Mouse (Mus musculus): ENCODE measurements around the gene Gm44503. TPM values are rescaled to one million over a fixed set of nuclear protein-coding genes. Genes with fewer than 3 reads are reported as not detected.

Gm44503 gene
- polyA plus RNA-seq, 1 experiment from 2014 or later, result not detected

- WGBS (ENCODE audit: insufficient replicate concordance), result 76% methylated on average over 4 of the region's 4 CpGs
- no peaks in the 10 kb centered on the region for H3K9me3 ChIP-seq (replicated peaks; ENCODE audit: control insufficient read depth, low read length)
- no peak overlapping the region for H3K9ac ChIP-seq (ENCODE audit: low read depth, low read length)
- H3K36me3 ChIP-seq (ENCODE audit: control insufficient read depth, insufficient read depth, low read length), result no peaks in the 10 kb centered on the region
- ATAC-seq (replicated peaks; ENCODE audit: insufficient number of reproducible peaks, low FRiP score, low TSS enrichment), result no peak
- H3K4me3 ChIP-seq (ENCODE audit: low read depth, low read length), result no peak overlapping the region
- H3K27ac ChIP-seq (ENCODE audit: low read depth, low read length), result no peak overlapping the region
- no peaks in the 10 kb centered on the region for H3K27me3 ChIP-seq (ENCODE audit: control insufficient read depth, insufficient read depth, low read length)
- no peak overlapping the region for H3K4me2 ChIP-seq
- no peaks in the 10 kb centered on the region for H3K4me1 ChIP-seq (ENCODE audit: control insufficient read depth, insufficient read depth, low read length)
These were observed 23.3 kb upstream of the Gm44503 start for GRCm38 (mm10) chr9:72935309-72935708.

GRCm38 (mm10) chr9:72936301-72936700, 22.4 kb upstream of the Gm44503 start:
- WGBS (ENCODE audit: insufficient replicate concordance), result 54% methylated on average over 2 of the region's 2 CpGs
- Histone ChIP-seq H3K4me1 (ENCODE audit: control insufficient read depth, insufficient read depth, low read length) (no peaks in the 10 kb centered on the region), H3K27me3 (ENCODE audit: control insufficient read depth, insufficient read depth, low read length) (no peaks in the 10 kb centered on the region), H3K9me3 (replicated peaks; ENCODE audit: control insufficient read depth, low read length) (no peaks in the 10 kb centered on the region), H3K27ac (ENCODE audit: low read depth, low read length) (no peak overlapping the region), H3K4me3 (ENCODE audit: low read depth, low read length) (no peak overlapping the region), H3K9ac (ENCODE audit: low read depth, low read length) (no peak overlapping the region), H3K36me3 (ENCODE audit: control insufficient read depth, insufficient read depth, low read length) (no peaks in the 10 kb centered on the region), H3K4me2 (no peak overlapping the region)
- ATAC-seq (replicated peaks; ENCODE audit: insufficient number of reproducible peaks, low FRiP score, low TSS enrichment), result no peak

- no peak for ATAC-seq (replicated peaks; ENCODE audit: insufficient number of reproducible peaks, low FRiP score, low TSS enrichment)
- Histone ChIP-seq H3K9me3 (replicated peaks; ENCODE audit: control insufficient read depth, low read length) (no peaks in the 10 kb centered on the region), H3K36me3 (ENCODE audit: control insufficient read depth, insufficient read depth, low read length) (peaks cover 3% of the 10 kb centered on the region; the same call in 1 of the 2 replicates)
These were observed 15.2 kb upstream of the Gm44503 start for GRCm38 (mm10) chr9:72943424-72943823.

GRCm38 (mm10) chr9:72944286-72944685, 14.4 kb upstream of the Gm44503 start:
- no peaks in the 10 kb centered on the region for H3K4me1 ChIP-seq (ENCODE audit: control insufficient read depth, insufficient read depth, low read length)
- no peak overlapping the region for H3K4me2 ChIP-seq
- no peak overlapping the region for H3K4me3 ChIP-seq (ENCODE audit: low read depth, low read length)
- 80% methylated on average over 13 of the region's 13 CpGs for WGBS (ENCODE audit: insufficient replicate concordance)
- no peak overlapping the region for H3K27ac ChIP-seq (ENCODE audit: low read depth, low read length)
- H3K9ac ChIP-seq (ENCODE audit: low read depth, low read length), result no peak overlapping the region
- ATAC-seq (replicated peaks; ENCODE audit: insufficient number of reproducible peaks, low FRiP score, low TSS enrichment), result no peak
- no peaks in the 10 kb centered on the region for H3K27me3 ChIP-seq (ENCODE audit: control insufficient read depth, insufficient read depth, low read length)
- H3K9me3 ChIP-seq (replicated peaks; ENCODE audit: control insufficient read depth, low read length), result no peaks in the 10 kb centered on the region
- peaks cover 3% of the 10 kb centered on the region; the same call in 1 of the 2 replicates for H3K36me3 ChIP-seq (ENCODE audit: control insufficient read depth, insufficient read depth, low read length)

More at GRCm38 (mm10) chr9:72943424-72943823, 15.2 kb upstream of the Gm44503 start:
- Histone ChIP-seq H3K27ac (ENCODE audit: low read depth, low read length) (no peak overlapping the region), H3K9ac (ENCODE audit: low read depth, low read length) (no peak overlapping the region), H3K27me3 (ENCODE audit: control insufficient read depth, insufficient read depth, low read length) (no peaks in the 10 kb centered on the region), H3K4me2 (no peak overlapping the region), H3K4me1 (ENCODE audit: control insufficient read depth, insufficient read depth, low read length) (no peaks in the 10 kb centered on the region), H3K4me3 (ENCODE audit: low read depth, low read length) (no peak overlapping the region)
- WGBS (ENCODE audit: insufficient replicate concordance), result 53% methylated on average over 3 of the region's 3 CpGs

- H3K4me1 ChIP-seq (ENCODE audit: control insufficient read depth, insufficient read depth, low read length), result no peaks in the 10 kb centered on the region
- peaks cover 3% of the 10 kb centered on the region; the same call in 1 of the 2 replicates for H3K36me3 ChIP-seq (ENCODE audit: control insufficient read depth, insufficient read depth, low read length)
- no peaks in the 10 kb centered on the region for H3K9me3 ChIP-seq (replicated peaks; ENCODE audit: control insufficient read depth, low read length)
- H3K27me3 ChIP-seq (ENCODE audit: control insufficient read depth, insufficient read depth, low read length), result no peaks in the 10 kb centered on the region
- no peak overlapping the region for H3K4me2 ChIP-seq
- no peak for ATAC-seq (replicated peaks; ENCODE audit: insufficient number of reproducible peaks, low FRiP score, low TSS enrichment)
- H3K27ac ChIP-seq (ENCODE audit: low read depth, low read length), result no peak overlapping the region
- no peak overlapping the region for H3K4me3 ChIP-seq (ENCODE audit: low read depth, low read length)
- 84% methylated on average over 1 of the region's 1 CpGs for WGBS (ENCODE audit: insufficient replicate concordance)
- H3K9ac ChIP-seq (ENCODE audit: low read depth, low read length), result no peak overlapping the region
These were observed 11.6 kb upstream of the Gm44503 start for GRCm38 (mm10) chr9:72947010-72947409.

- ATAC-seq (replicated peaks; ENCODE audit: insufficient number of reproducible peaks, low FRiP score, low TSS enrichment), result no peak
- Histone ChIP-seq H3K4me1 (ENCODE audit: control insufficient read depth, insufficient read depth, low read length) (no peaks in the 10 kb centered on the region), H3K9me3 (replicated peaks; ENCODE audit: control insufficient read depth, low read length) (no peaks in the 10 kb centered on the region), H3K27me3 (ENCODE audit: control insufficient read depth, insufficient read depth, low read length) (no peaks in the 10 kb centered on the region), H3K36me3 (ENCODE audit: control insufficient read depth, insufficient read depth, low read length) (peaks cover 3% of the 10 kb centered on the region; the same call in 1 of the 2 replicates), H3K27ac (ENCODE audit: low read depth, low read length) (no peak overlapping the region), H3K4me3 (ENCODE audit: low read depth, low read length) (no peak overlapping the region), H3K4me2 (no peak overlapping the region), H3K9ac (ENCODE audit: low read depth, low read length) (no peak overlapping the region)
- 71% methylated on average over 7 of the region's 7 CpGs for WGBS (ENCODE audit: insufficient replicate concordance)
These were observed 9.1 kb upstream of the Gm44503 start for GRCm38 (mm10) chr9:72949572-72949971.

GRCm38 (mm10) chr9:72954746-72955145, 3.9 kb upstream of the Gm44503 start:
- Histone ChIP-seq H3K4me1 (ENCODE audit: control insufficient read depth, insufficient read depth, low read length) (no peaks in the 10 kb centered on the region), H3K9ac (ENCODE audit: low read depth, low read length) (no peak overlapping the region), H3K27me3 (ENCODE audit: control insufficient read depth, insufficient read depth, low read length) (no peaks in the 10 kb centered on the region), H3K36me3 (ENCODE audit: control insufficient read depth, insufficient read depth, low read length) (no peaks in the 10 kb centered on the region), H3K27ac (ENCODE audit: low read depth, low read length) (no peak overlapping the region), H3K4me3 (ENCODE audit: low read depth, low read length) (no peak overlapping the region), H3K9me3 (replicated peaks; ENCODE audit: control insufficient read depth, low read length) (no peaks in the 10 kb centered on the region), H3K4me2 (no peak overlapping the region)
- 41% methylated on average over 2 of the region's 2 CpGs for WGBS (ENCODE audit: insufficient replicate concordance)
- no peak for ATAC-seq (replicated peaks; ENCODE audit: insufficient number of reproducible peaks, low FRiP score, low TSS enrichment)

GRCm38 (mm10) chr9:72955546-72955945, 3.1 kb upstream of the Gm44503 start:
- 23% methylated on average over 1 of the region's 1 CpGs for WGBS (ENCODE audit: insufficient replicate concordance)
- no peak overlapping the region for H3K27ac ChIP-seq (ENCODE audit: low read depth, low read length)
- H3K27me3 ChIP-seq (ENCODE audit: control insufficient read depth, insufficient read depth, low read length), result no peaks in the 10 kb centered on the region
- no peak overlapping the region for H3K4me3 ChIP-seq (ENCODE audit: low read depth, low read length)
- no peak for ATAC-seq (replicated peaks; ENCODE audit: insufficient number of reproducible peaks, low FRiP score, low TSS enrichment)
- no peak overlapping the region for H3K4me2 ChIP-seq
- H3K4me1 ChIP-seq (ENCODE audit: control insufficient read depth, insufficient read depth, low read length), result no peaks in the 10 kb centered on the region
- H3K36me3 ChIP-seq (ENCODE audit: control insufficient read depth, insufficient read depth, low read length), result no peaks in the 10 kb centered on the region
- no peaks in the 10 kb centered on the region for H3K9me3 ChIP-seq (replicated peaks; ENCODE audit: control insufficient read depth, low read length)
- no peak overlapping the region for H3K9ac ChIP-seq (ENCODE audit: low read depth, low read length)

GRCm38 (mm10) chr9:72961346-72961745, 2.7 kb downstream of the Gm44503 start:
- Histone ChIP-seq H3K36me3 (ENCODE audit: control insufficient read depth, insufficient read depth, low read length) (no peaks in the 10 kb centered on the region), H3K27ac (ENCODE audit: low read depth, low read length) (no peak overlapping the region), H3K4me3 (ENCODE audit: low read depth, low read length) (no peak overlapping the region), H3K27me3 (ENCODE audit: control insufficient read depth, insufficient read depth, low read length) (no peaks in the 10 kb centered on the region), H3K9ac (ENCODE audit: low read depth, low read length) (no peak overlapping the region), H3K4me1 (ENCODE audit: control insufficient read depth, insufficient read depth, low read length) (no peaks in the 10 kb centered on the region), H3K4me2 (no peak overlapping the region), H3K9me3 (replicated peaks; ENCODE audit: control insufficient read depth, low read length) (no peaks in the 10 kb centered on the region)
- 60% methylated on average over 8 of the region's 8 CpGs for WGBS (ENCODE audit: insufficient replicate concordance)
- ATAC-seq (replicated peaks; ENCODE audit: insufficient number of reproducible peaks, low FRiP score, low TSS enrichment), result no peak

All from heart, embryonic 11.5 days (tissue).